Mouse (Mus musculus): ENCODE data around the gene Slc29a1. TPM values are rescaled to one million over a fixed set of nuclear protein-coding genes. Genes with fewer than 3 reads are reported as not detected.
A peak's percentile ranks its signal among the peaks of the same experiment; 100 is the strongest.

Gene Slc29a1
- polyA plus RNA-seq, 1 experiment: not detected

DNA sequence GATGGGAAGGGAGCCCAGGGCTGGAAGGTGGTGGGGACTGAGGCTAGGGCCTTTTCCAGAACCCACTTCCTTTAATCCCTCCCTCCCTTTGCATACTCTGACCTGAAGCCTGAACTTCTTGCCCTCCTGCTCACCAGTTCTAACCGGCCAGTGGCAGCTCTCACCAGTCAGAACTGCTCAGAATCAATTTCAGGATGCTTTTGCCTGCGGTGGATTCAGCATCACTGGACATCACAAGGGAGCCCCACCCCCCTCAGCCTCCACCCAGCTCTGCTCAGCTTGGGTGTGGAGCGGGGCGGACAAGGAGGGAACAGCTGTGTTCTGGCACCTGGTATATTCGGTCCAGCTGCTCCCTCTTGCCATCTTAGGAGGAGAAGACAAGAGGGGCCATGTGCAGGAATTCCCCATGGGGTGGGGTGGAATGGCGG, 2.5 kb upstream of the Slc29a1 start, which contains the start of gene Mymx:
Gene Mymx, minus strand, starts transcription at position 226 of the 428 bp plus-strand sequence.
- H3K27ac ChIP-seq (ENCODE audit: insufficient read depth, low read depth, low read length): no peak within 1 kb of the TSS
- TF ChIP-seq POLR2A (IDR thresholded peaks at IDR 0.05; ENCODE audit: insufficient read depth, low read depth, low read length) (no peak), CTCF (IDR thresholded peaks at IDR 0.05; ENCODE audit: insufficient read depth, low read depth, low read length) (no peak)
- peaks cover 10% of the 10 kb centered on the region for H3K4me1 ChIP-seq (ENCODE audit: control insufficient read depth, insufficient read depth, low read length)
- H3K4me3 ChIP-seq (ENCODE audit: insufficient read depth, low read depth, low read length): no peak within 1 kb of the TSS
- 72% methylated on average over 6 of the region's 6 CpGs for whole genome bisulfite sequencing

DNA sequence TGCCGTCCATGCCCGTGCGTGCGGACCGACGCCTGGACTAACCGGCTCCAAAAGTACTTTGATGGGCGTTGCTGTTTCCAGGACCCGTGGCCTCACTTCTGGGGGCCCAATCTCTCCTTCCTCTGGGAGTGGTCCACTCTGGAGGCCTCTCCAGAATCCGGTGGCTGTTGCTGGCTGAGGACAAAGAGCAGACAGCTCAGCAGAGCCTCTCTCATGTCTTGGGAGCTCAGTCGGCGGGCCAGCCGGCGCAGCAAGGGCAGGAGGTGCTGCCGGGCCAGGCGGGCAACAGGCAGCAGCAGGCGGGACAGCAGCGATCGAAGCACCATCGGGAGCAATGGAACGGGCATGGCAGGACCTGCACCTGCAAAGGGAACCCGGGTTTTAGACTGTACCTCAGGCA, 1.9 kb upstream of the Slc29a1 start:
- H3K27ac ChIP-seq (ENCODE audit: insufficient read depth, low read depth, low read length): no peak overlapping the region
- H3K4me3 ChIP-seq (ENCODE audit: insufficient read depth, low read depth, low read length): no peak overlapping the region
- TF ChIP-seq CTCF (IDR thresholded peaks at IDR 0.05; ENCODE audit: insufficient read depth, low read depth, low read length) (no peak), POLR2A (IDR thresholded peaks at IDR 0.05; ENCODE audit: insufficient read depth, low read depth, low read length) (no peak)
- WGBS: 58% methylated on average over 22 of the region's 22 CpGs
- peaks cover 16% of the 10 kb centered on the region for H3K4me1 ChIP-seq (ENCODE audit: control insufficient read depth, insufficient read depth, low read length)

DNA sequence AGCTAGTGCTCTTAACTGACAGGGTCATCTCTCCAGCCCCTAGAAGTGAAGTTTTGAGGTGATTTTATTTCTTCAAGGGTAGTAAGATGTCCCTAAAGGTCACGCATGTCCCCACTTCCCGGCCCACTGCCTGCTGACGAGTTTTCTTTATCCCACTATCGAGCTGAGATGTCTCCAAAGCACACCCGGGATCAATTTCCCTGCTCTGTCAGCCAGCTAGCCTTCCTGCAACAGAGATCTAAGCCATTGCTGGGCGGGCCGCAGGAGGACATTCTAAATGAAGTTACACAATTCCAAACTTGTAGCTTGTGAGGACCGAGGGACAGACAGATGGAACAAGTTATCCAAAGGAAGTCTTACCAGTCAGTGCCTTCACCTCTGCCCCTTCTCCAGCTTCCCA, 861 bp upstream of the Slc29a1 start:
- no peak for TF ChIP-seq CTCF (IDR thresholded peaks at IDR 0.05; ENCODE audit: insufficient read depth, low read depth, low read length)
- WGBS: 90% methylated on average over 8 of the region's 8 CpGs
- H3K4me1 ChIP-seq (ENCODE audit: control insufficient read depth, insufficient read depth, low read length): peaks cover 26% of the 10 kb centered on the region
- H3K4me3 ChIP-seq (ENCODE audit: insufficient read depth, low read depth, low read length): no peak overlapping the region
- H3K27ac ChIP-seq (ENCODE audit: insufficient read depth, low read depth, low read length): no peak overlapping the region

DNA sequence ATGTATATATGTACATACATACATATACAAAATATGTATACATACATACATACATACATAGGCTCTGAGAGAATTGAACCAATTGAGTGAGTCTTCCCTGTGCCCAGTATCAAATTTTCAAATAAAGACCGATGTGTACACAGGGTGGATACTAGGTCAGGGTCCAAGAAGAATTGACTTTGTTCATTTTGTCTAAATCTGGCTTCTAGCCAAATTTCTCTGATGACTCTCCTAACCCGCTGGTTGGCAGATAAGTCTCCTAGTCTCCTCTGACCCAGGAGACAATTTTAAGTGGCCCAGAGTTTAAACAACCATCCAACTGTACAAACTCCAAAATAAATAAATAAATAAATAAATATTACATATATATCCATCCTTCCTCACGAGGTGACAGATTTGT, 515 bp downstream of the Slc29a1 start:
- TF ChIP-seq POLR2A (IDR thresholded peaks at IDR 0.05; ENCODE audit: insufficient read depth, low read depth, low read length) (no peak), CTCF (IDR thresholded peaks at IDR 0.05; ENCODE audit: insufficient read depth, low read depth, low read length) (no peak)
- Histone ChIP-seq H3K27ac (ENCODE audit: insufficient read depth, low read depth, low read length) (no peak overlapping the region), H3K4me3 (ENCODE audit: insufficient read depth, low read depth, low read length) (no peak overlapping the region), H3K4me1 (ENCODE audit: control insufficient read depth, insufficient read depth, low read length) (peaks cover 33% of the 10 kb centered on the region)
- WGBS: 55% methylated on average over 3 of the region's 3 CpGs

DNA sequence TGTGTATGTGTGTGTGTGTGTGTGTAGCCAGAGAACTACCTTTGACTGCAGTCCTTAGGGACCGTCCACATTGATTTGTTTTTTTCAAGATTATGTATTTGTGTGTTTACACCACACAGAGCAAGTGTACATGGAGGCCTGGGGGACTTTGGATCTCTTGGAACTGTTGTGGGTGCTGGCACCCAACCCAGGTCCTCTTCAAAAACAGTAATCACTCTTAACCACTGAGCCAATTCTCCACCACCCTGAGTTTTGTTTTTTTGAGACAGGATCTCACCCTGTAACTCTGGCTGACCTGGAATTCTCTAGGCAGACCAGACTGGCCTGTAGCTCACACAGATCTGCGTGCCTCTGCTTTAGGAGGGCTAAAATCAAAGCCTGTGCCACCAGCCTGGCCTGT, 1.0 kb downstream of the Slc29a1 start:
- no peak for TF ChIP-seq POLR2A (IDR thresholded peaks at IDR 0.05; ENCODE audit: insufficient read depth, low read depth, low read length)
- TF ChIP-seq CTCF (IDR thresholded peaks at IDR 0.05; ENCODE audit: insufficient read depth, low read depth, low read length): no peak
- WGBS: 95% methylated on average over 2 of the region's 2 CpGs
- no peak overlapping the region for H3K27ac ChIP-seq (ENCODE audit: insufficient read depth, low read depth, low read length)
- peaks cover 35% of the 10 kb centered on the region for H3K4me1 ChIP-seq (ENCODE audit: control insufficient read depth, insufficient read depth, low read length)
- H3K4me3 ChIP-seq (ENCODE audit: insufficient read depth, low read depth, low read length): no peak overlapping the region

DNA sequence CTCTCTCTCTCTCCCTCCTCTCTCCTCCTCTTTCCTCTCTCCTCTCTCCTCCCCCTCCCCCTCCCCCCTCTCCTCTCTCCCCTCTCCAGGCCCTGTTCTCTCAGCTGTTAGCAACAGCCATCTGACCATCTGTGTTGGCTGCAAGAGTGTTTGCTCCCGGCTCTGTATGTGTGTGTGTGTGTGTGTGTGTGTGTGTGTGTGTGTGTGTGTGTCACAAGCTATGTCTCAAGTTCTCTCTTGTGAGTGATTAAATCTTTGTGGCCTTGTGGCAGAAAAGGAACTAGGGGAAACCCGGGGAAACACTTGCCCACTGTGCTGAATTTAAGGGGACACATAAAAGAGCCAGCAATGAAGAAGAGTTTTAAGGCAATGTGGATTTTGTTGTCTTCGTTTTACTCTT, 1.6 kb downstream of the Slc29a1 start:
- no peak overlapping the region for H3K27ac ChIP-seq (ENCODE audit: insufficient read depth, low read depth, low read length)
- H3K4me1 ChIP-seq (ENCODE audit: control insufficient read depth, insufficient read depth, low read length): peaks cover 39% of the 10 kb centered on the region
- H3K4me3 ChIP-seq (ENCODE audit: insufficient read depth, low read depth, low read length): no peak overlapping the region
- 53% methylated on average over 3 of the region's 3 CpGs for WGBS
- TF ChIP-seq POLR2A (IDR thresholded peaks at IDR 0.05; ENCODE audit: insufficient read depth, low read depth, low read length): no peak
- TF ChIP-seq CTCF (IDR thresholded peaks at IDR 0.05; ENCODE audit: insufficient read depth, low read depth, low read length): no peak

DNA sequence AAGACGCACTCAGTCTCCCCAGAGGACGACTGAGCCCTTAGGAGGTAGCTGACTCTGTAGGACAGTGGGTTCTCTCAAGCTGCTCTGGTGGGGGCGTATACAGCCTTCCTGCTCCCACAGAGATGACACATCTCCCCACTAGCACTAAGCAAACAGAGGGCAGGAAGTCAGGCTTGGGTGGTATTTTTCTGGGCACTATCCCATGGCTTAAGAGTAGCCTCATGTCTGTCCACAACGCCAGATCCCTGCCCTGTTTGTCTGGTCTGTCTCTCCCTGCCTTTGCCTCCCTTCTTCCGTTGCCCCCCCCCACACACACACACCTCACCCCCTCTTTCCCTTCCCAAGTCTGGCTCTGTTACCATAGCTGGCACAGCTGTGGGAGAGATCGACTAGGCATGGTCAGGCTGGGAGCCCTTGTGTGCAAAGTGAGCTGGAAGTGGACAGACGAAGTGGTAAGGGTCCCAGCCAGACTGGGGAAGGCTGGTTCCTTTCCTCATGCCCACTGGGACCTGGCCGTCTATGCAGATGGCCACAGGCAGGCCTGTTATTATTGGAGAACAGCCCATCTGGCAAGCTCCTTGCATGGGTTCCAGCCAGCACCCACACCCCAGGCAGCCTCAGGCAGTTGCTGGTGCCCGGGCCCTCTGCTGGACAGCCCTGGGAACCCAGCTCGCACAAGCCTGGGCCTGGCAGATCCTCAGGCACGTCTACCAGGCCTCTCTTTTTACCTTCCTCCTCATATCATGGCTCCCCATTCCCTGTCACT, 2.6 kb downstream of the Slc29a1 start:
- H3K4me3 ChIP-seq (ENCODE audit: insufficient read depth, low read depth, low read length): no peak overlapping the region
- H3K27ac ChIP-seq (ENCODE audit: insufficient read depth, low read depth, low read length): no peak overlapping the region
- 31% methylated on average over 11 of the region's 11 CpGs for WGBS
- no peak for TF ChIP-seq POLR2A (IDR thresholded peaks at IDR 0.05; ENCODE audit: insufficient read depth, low read depth, low read length)
- peak; percentile 5; the same call in 1 of the 2 replicates for TF ChIP-seq CTCF (IDR thresholded peaks at IDR 0.05; ENCODE audit: insufficient read depth, low read depth, low read length)
- peaks cover 48% of the 10 kb centered on the region for H3K4me1 ChIP-seq (ENCODE audit: control insufficient read depth, insufficient read depth, low read length)

DNA sequence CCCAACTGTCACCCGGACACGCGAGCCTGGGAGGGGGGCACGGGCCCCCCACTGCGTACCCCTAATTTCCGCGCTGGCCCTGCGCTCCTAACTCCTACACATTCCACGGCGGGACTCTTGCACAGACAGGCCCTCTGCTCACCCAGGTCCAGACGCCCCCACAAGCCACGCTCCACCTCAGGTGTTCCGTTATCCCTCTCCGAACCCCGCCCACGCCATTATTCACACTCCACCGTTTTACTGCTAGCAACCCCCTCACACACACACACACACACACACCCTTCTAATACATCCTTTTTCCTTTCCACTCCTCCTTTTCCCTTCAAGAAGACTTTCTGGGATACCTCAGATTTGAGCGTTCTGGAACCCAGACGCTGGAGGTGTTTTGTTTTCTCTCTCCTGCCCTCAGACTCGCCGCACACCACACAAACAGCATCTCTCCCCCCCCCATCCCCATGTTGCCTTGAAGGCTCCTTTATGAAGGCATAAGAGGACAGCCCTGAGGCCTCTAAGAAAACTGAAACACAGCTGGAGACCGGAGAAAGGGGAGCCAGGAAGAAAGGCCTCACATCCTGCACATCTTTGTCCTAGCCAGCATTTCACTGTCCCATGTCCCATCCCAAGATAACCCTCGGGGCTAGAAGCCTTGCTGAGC, 3.5 kb downstream of the Slc29a1 start:
- H3K27ac ChIP-seq (ENCODE audit: insufficient read depth, low read depth, low read length): no peak overlapping the region
- WGBS: 13% methylated on average over 23 of the region's 23 CpGs
- H3K4me3 ChIP-seq (ENCODE audit: insufficient read depth, low read depth, low read length): peak overlapping the region; percentile 55
- TF ChIP-seq POLR2A (IDR thresholded peaks at IDR 0.05; ENCODE audit: insufficient read depth, low read depth, low read length) (no peak), CTCF (IDR thresholded peaks at IDR 0.05; ENCODE audit: insufficient read depth, low read depth, low read length) (no peak)
- H3K4me1 ChIP-seq (ENCODE audit: control insufficient read depth, insufficient read depth, low read length): peaks cover 57% of the 10 kb centered on the region
